Mouse (Mus musculus) hindbrain, embryonic 10.5 days (tissue): ENCODE results near the gene Ebf4. TPM values are rescaled to one million over a fixed set of nuclear protein-coding genes. Genes with fewer than 3 reads are reported as not detected.

Experiments
- DNase-seq: peaks from one replicate; pipeline ENCODE4 v3.0.0-alpha.2; 2017; ENCODE audit warnings: low spot score
- H3K27ac ChIP-seq: fragments of 300-500 bp; sonication (generic); 2 replicates; pipeline ENCODE4 v1.5.1; 2016; ENCODE audit warnings: mild to moderate bottlenecking, moderate library complexity
- H3K27me3 ChIP-seq: fragments of 300-500 bp; sonication (generic); 2 replicates; pipeline ENCODE4 v1.6.1; 2016; ENCODE audit warnings: mild to moderate bottlenecking; ENCODE audit not compliant: poor library complexity, insufficient read depth, severe bottlenecking
- H3K36me3 ChIP-seq: fragments of 300-500 bp; sonication (generic); 2 replicates; pipeline ENCODE4 v1.6.1; 2016; ENCODE audit warnings: mild to moderate bottlenecking, moderate library complexity
- H3K4me1 ChIP-seq: fragments of 300-500 bp; sonication (generic); replicated peaks from 2 replicates; pipeline ENCODE4 v1.6.1; 2016; ENCODE audit warnings: mild to moderate bottlenecking
- H3K4me3 ChIP-seq: fragments of 300-500 bp; sonication (generic); 2 replicates; pipeline ENCODE4 v1.5.1; 2016; ENCODE audit warnings: mild to moderate bottlenecking, moderate library complexity
- H3K9me3 ChIP-seq: fragments of 300-500 bp; sonication (generic); 2 replicates; pipeline ENCODE4 v1.6.1; 2016; ENCODE audit warnings: mild to moderate bottlenecking, moderate library complexity
- WGBS: fragments of 180-500 bp; shearing (Covaris S2); methylation state at CpG from one replicate; pipeline ENCODE4 v1.1.7; 2016; 5-methylcytosine and 5-hydroxymethylcytosine counted together
- polyA plus RNA-seq: library from polyadenylated mRNA; unstranded; fragments of >200 nt; fragmentation: Nextera tagmentation; extraction: Ambion mirVana; gene quantifications from 2 replicates; pipeline ENCODE4 v1.2.1, GENCODE M21; 2016

Ebf4 gene
- 0.95 and 0.98 TPM in 2 replicates for polyA plus RNA-seq

GRCm38 (mm10) chr2:130294936-130295277 is at the start of gene Ebf4:
TSS of gene Ebf4 (plus strand) at chr2:130295169.
- peak within 1 kb of the TSS; percentile 91 for H3K27ac ChIP-seq
- no peaks in the 10 kb centered on the region for H3K9me3 ChIP-seq
- peak within 1 kb of the TSS; percentile 74 for H3K4me3 ChIP-seq
- peaks cover 52% of the 10 kb centered on the region for H3K4me1 ChIP-seq
- H3K36me3 ChIP-seq: peaks cover 20% of the 10 kb centered on the region
- peaks cover 58% of the 10 kb centered on the region for H3K27me3 ChIP-seq
- peak; percentile 81 for DNase-seq
- WGBS: under 1% methylated on average over 39 of the region's 39 CpGs

GRCm38 (mm10) chr2:130246912-130247311 is 48.1 kb upstream of the Ebf4 start:
- WGBS: 47% methylated on average over 9 of the region's 9 CpGs
- H3K4me3 ChIP-seq: no peak overlapping the region
- H3K4me1 ChIP-seq: no peaks in the 10 kb centered on the region
- H3K36me3 ChIP-seq: no peaks in the 10 kb centered on the region
- H3K9me3 ChIP-seq: no peaks in the 10 kb centered on the region
- DNase-seq: peak; percentile 14
- no peak overlapping the region for H3K27ac ChIP-seq
- no peaks in the 10 kb centered on the region for H3K27me3 ChIP-seq

GRCm38 (mm10) chr2:130248226-130248625 is 46.7 kb upstream of the Ebf4 start:
- Histone ChIP-seq H3K4me3 (no peak overlapping the region), H3K36me3 (no peaks in the 10 kb centered on the region), H3K9me3 (no peaks in the 10 kb centered on the region), H3K27me3 (no peaks in the 10 kb centered on the region), H3K4me1 (no peaks in the 10 kb centered on the region), H3K27ac (no peak overlapping the region)
- WGBS: 81% methylated on average over 7 of the region's 7 CpGs
- DNase-seq: no peak

- DNase-seq: no peak
- H3K4me3 ChIP-seq: no peak overlapping the region
- H3K4me1 ChIP-seq: no peaks in the 10 kb centered on the region
- no peaks in the 10 kb centered on the region for H3K36me3 ChIP-seq
- 85% methylated on average over 4 of the region's 4 CpGs for WGBS
- no peaks in the 10 kb centered on the region for H3K27me3 ChIP-seq
- H3K9me3 ChIP-seq: no peaks in the 10 kb centered on the region
- no peak overlapping the region for H3K27ac ChIP-seq
These were observed 38.2 kb upstream of the Ebf4 start for GRCm38 (mm10) chr2:130256762-130257161.

GRCm38 (mm10) chr2:130260822-130261221 is 34.1 kb upstream of the Ebf4 start:
- WGBS: 86% methylated on average over 4 of the region's 4 CpGs
- no peak for DNase-seq
- no peak overlapping the region for H3K4me3 ChIP-seq
- no peaks in the 10 kb centered on the region for H3K36me3 ChIP-seq
- H3K27me3 ChIP-seq: no peaks in the 10 kb centered on the region
- no peak overlapping the region for H3K27ac ChIP-seq
- H3K9me3 ChIP-seq: no peaks in the 10 kb centered on the region
- H3K4me1 ChIP-seq: no peaks in the 10 kb centered on the region

GRCm38 (mm10) chr2:130261914-130262313 is 33.1 kb upstream of the Ebf4 start:
- Histone ChIP-seq H3K27me3 (no peaks in the 10 kb centered on the region), H3K4me1 (no peaks in the 10 kb centered on the region), H3K27ac (no peak overlapping the region), H3K9me3 (no peaks in the 10 kb centered on the region), H3K36me3 (no peaks in the 10 kb centered on the region), H3K4me3 (no peak overlapping the region)
- WGBS: 93% methylated on average over 2 of the region's 2 CpGs
- no peak for DNase-seq

- no peak for DNase-seq
- Histone ChIP-seq H3K27ac (no peak overlapping the region), H3K27me3 (no peaks in the 10 kb centered on the region), H3K36me3 (no peaks in the 10 kb centered on the region), H3K4me1 (no peaks in the 10 kb centered on the region), H3K9me3 (no peaks in the 10 kb centered on the region), H3K4me3 (no peak overlapping the region)
- 81% methylated on average over 2 of the region's 2 CpGs for WGBS
These were observed 32.6 kb upstream of the Ebf4 start for GRCm38 (mm10) chr2:130262398-130262797.

GRCm38 (mm10) chr2:130265520-130265919 is 29.4 kb upstream of the Ebf4 start:
- Histone ChIP-seq H3K4me1 (no peaks in the 10 kb centered on the region), H3K36me3 (no peaks in the 10 kb centered on the region), H3K9me3 (no peaks in the 10 kb centered on the region), H3K4me3 (no peak overlapping the region), H3K27me3 (no peaks in the 10 kb centered on the region), H3K27ac (no peak overlapping the region)
- 83% methylated on average over 1 of the region's 1 CpGs for WGBS
- DNase-seq: no peak

- 68% methylated on average over 7 of the region's 7 CpGs for WGBS
- H3K27ac ChIP-seq: no peak overlapping the region
- no peak for DNase-seq
These were observed 26.9 kb upstream of the Ebf4 start for GRCm38 (mm10) chr2:130268074-130268473.

GRCm38 (mm10) chr2:130273732-130274131 is 21.2 kb upstream of the Ebf4 start:
- Histone ChIP-seq H3K36me3 (peaks cover 37% of the 10 kb centered on the region), H3K27ac (peak overlapping the region; percentile 97), H3K4me1 (peaks cover 29% of the 10 kb centered on the region), H3K27me3 (no peaks in the 10 kb centered on the region), H3K9me3 (no peaks in the 10 kb centered on the region), H3K4me3 (peak overlapping the region; percentile 93)
- WGBS: 3% methylated on average over 14 of the region's 14 CpGs
- DNase-seq: no peak

More at GRCm38 (mm10) chr2:130268074-130268473, 26.9 kb upstream of the Ebf4 start:
- no peaks in the 10 kb centered on the region for H3K9me3 ChIP-seq
- H3K27me3 ChIP-seq: no peaks in the 10 kb centered on the region
- peaks cover 2% of the 10 kb centered on the region for H3K4me1 ChIP-seq
- no peaks in the 10 kb centered on the region for H3K36me3 ChIP-seq
- no peak overlapping the region for H3K4me3 ChIP-seq

- peak within 1 kb of the TSS; percentile 93 for H3K4me3 ChIP-seq
- DNase-seq: peak; percentile 99
- under 1% methylated on average over 68 of the region's 68 CpGs for whole genome bisulfite sequencing
- H3K4me1 ChIP-seq: peaks cover 29% of the 10 kb centered on the region
- H3K36me3 ChIP-seq: peaks cover 41% of the 10 kb centered on the region
- H3K27ac ChIP-seq: peak within 1 kb of the TSS; percentile 97
- no peaks in the 10 kb centered on the region for H3K9me3 ChIP-seq
- H3K27me3 ChIP-seq: no peaks in the 10 kb centered on the region
These were observed 20.7 kb upstream of the Ebf4 start, which contains the start of gene Nop56 for GRCm38 (mm10) chr2:130274149-130274861. TSS of gene Nop56 (plus strand) at chr2:130274430.

- Histone ChIP-seq H3K9me3 (no peaks in the 10 kb centered on the region), H3K4me1 (peaks cover 29% of the 10 kb centered on the region), H3K4me3 (peak overlapping the region; percentile 93), H3K27ac (peak overlapping the region; percentile 97), H3K27me3 (no peaks in the 10 kb centered on the region), H3K36me3 (peaks cover 46% of the 10 kb centered on the region)
- DNase-seq: no peak
- WGBS: 2% methylated on average over 10 of the region's 10 CpGs
These were observed 20.1 kb upstream of the Ebf4 start for GRCm38 (mm10) chr2:130274862-130275261.

- H3K27me3 ChIP-seq: no peaks in the 10 kb centered on the region
- 44% methylated on average over 6 of the region's 6 CpGs for WGBS
- H3K27ac ChIP-seq: peak overlapping the region; percentile 97
These were observed 19.3 kb upstream of the Ebf4 start for GRCm38 (mm10) chr2:130275649-130276048.

More at GRCm38 (mm10) chr2:130275649-130276048, 19.3 kb upstream of the Ebf4 start:
- Histone ChIP-seq H3K4me3 (peak overlapping the region; percentile 93), H3K4me1 (peaks cover 29% of the 10 kb centered on the region), H3K9me3 (no peaks in the 10 kb centered on the region), H3K36me3 (peaks cover 54% of the 10 kb centered on the region)
- DNase-seq: peak; percentile 81
